Comparison of ENCODE assay signal across 19 mouse cellular contexts in the genomic region with DNA sequence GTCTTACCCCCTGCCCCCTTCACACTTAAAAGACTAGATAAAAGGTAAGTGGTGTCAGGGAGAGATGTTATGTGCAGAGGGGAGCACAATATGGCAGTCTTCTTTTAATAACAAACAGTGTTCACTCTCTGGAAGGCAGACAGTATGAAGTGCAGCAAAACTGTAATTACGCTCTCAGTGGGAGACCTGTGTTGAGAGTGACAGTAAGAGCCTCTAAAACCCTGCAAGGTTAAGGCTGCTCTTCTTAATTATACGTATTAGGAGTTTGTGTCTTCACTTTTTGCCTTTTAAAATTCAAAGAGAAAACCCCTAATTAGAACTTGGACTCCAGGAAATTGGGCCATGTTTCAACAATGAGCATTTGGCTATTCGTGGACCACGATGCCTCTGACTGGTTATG.
DNase-seq lines count a peak whose midpoint lies in the region; ATAC-seq and TF ChIP-seq lines count a peak whose summit lies in the region.
"Had no signal": no experiment of that assay in that cellular context is flagged by ENCODE, and none has a peak within 500 bp of the region (broad histone marks: within the 10 kb centered on the region; RNA-seq: fewer than 3 reads in every experiment).

No protein-coding gene starts in this region.

- H3K27me3 ChIP-seq in neural tube, embryonic 13.5 days, result no peaks in the 10 kb centered on the region
- no peaks in the 10 kb centered on the region for H3K27me3 ChIP-seq in forebrain, postnatal 0 days (ENCODE audit: insufficient read depth, low read length)
- H3K27me3 ChIP-seq: embryonic facial prominence, embryonic 12.5 days; hindbrain, embryonic 13.5 days; Patski had no signal

- 49% methylated on average over 4 of the region's 4 CpGs for WGBS in neural tube, embryonic 13.5 days
- WGBS in forebrain, postnatal 0 days, result 21% methylated on average over 4 of the region's 4 CpGs

- H3K4me1 ChIP-seq in neural tube, embryonic 13.5 days (replicated peaks), result no peaks in the 10 kb centered on the region; the same call in 1 of the 2 replicates
- peaks cover 7% of the 10 kb centered on the region for H3K4me1 ChIP-seq in embryonic fibroblast, embryonic 13.5 days (ENCODE audit: control insufficient read depth, insufficient read depth, low read length)
- H3K4me1 ChIP-seq in forebrain, postnatal 0 days (ENCODE audit: insufficient read depth), result 0 out of 2 replicates have a peak, but pooled peaks cover 5% of the 10 kb centered on the region
- H3K4me1 ChIP-seq: heart, embryonic 10.5 days; hindbrain, embryonic 13.5 days had no signal

- H3K36me3 ChIP-seq in neural tube, embryonic 13.5 days, result no peaks in the 10 kb centered on the region
- H3K36me3 ChIP-seq in forebrain, postnatal 0 days (ENCODE audit: insufficient read depth), result no peaks in the 10 kb centered on the region
- H3K36me3 ChIP-seq: embryonic facial prominence, embryonic 12.5 days; heart, embryonic 10.5 days; hindbrain, embryonic 13.5 days had no signal

- no peak for DNase-seq in cerebellum, adult 9-11 months
- DNase-seq in neural tube, embryonic 10.5 days (ENCODE audit: extremely low spot score, low spot score), result no peak
- DNase-seq in forebrain, postnatal 0 days, result peak; percentile 21
- DNase-seq in urinary bladder, postnatal 4 days (ENCODE audit: low spot score in 2 of 2), result no peak
- no peak for DNase-seq in left cerebral cortex, adult 8-10 months (ENCODE audit: low spot score in 2 of 2)
- DNase-seq: adrenal gland, adult 2 months; adrenal gland, postnatal 25 days; cerebellum, adult 18-20 months; gastrocnemius, postnatal 10 days; heart, adult 18-20 months; heart, postnatal 10 days had no signal

- no peak overlapping the region for H3K27ac ChIP-seq in neural tube, embryonic 13.5 days (replicated peaks)
- H3K27ac ChIP-seq in embryonic fibroblast, embryonic 13.5 days (ENCODE audit: insufficient read depth, low read length), result peak overlapping the region; percentile 64; the same call in 1 of the 2 replicates
- H3K27ac ChIP-seq in forebrain, postnatal 0 days (ENCODE audit: low read depth, low read length), result no peak overlapping the region
- H3K27ac ChIP-seq: embryonic facial prominence, embryonic 12.5 days; heart, embryonic 10.5 days; hindbrain, embryonic 13.5 days; hindbrain, postnatal 0 days had no signal

- H3K4me2 ChIP-seq in neural tube, embryonic 13.5 days, result no peak overlapping the region
- no peak overlapping the region for H3K4me2 ChIP-seq in forebrain, postnatal 0 days (ENCODE audit: low read depth)
- H3K4me2 ChIP-seq: embryonic facial prominence, embryonic 12.5 days; hindbrain, embryonic 13.5 days had no signal

- no peaks in the 10 kb centered on the region for H3K9me3 ChIP-seq in neural tube, embryonic 13.5 days
- no peaks in the 10 kb centered on the region for H3K9me3 ChIP-seq in forebrain, postnatal 0 days (ENCODE audit: low read length)
- H3K9me3 ChIP-seq: embryonic facial prominence, embryonic 12.5 days; heart, embryonic 10.5 days; hindbrain, embryonic 13.5 days had no signal

- TF ChIP-seq POLR2A in embryonic fibroblast, embryonic 13.5 days (IDR thresholded peaks at IDR 0.05; ENCODE audit: low read depth, low read length), result no peak

- H3K9ac ChIP-seq in neural tube, embryonic 13.5 days, result no peak overlapping the region
- no peak overlapping the region for H3K9ac ChIP-seq in forebrain, postnatal 0 days
- H3K9ac ChIP-seq: embryonic facial prominence, embryonic 12.5 days; hindbrain, embryonic 13.5 days had no signal

- no peak for TF ChIP-seq CTCF in embryonic fibroblast, embryonic 13.5 days (IDR thresholded peaks at IDR 0.05; ENCODE audit: borderline replicate concordance, insufficient read depth, low read length)
- no peak for TF ChIP-seq CTCF in forebrain, postnatal 0 days (IDR thresholded peaks at IDR 0.05; ENCODE audit: low read depth)

- H3K4me3 ChIP-seq in neural tube, embryonic 13.5 days, result no peak overlapping the region
- H3K4me3 ChIP-seq in embryonic fibroblast, embryonic 13.5 days (ENCODE audit: insufficient read depth, low read length), result no peak overlapping the region
- H3K4me3 ChIP-seq in forebrain, postnatal 0 days (ENCODE audit: low read depth, low read length), result no peak overlapping the region
- H3K4me3 ChIP-seq: embryonic facial prominence, embryonic 12.5 days; heart, embryonic 10.5 days; hindbrain, embryonic 13.5 days had no signal

- 0 out of 2 replicates have a peak, but pooled peaks have one; percentile 40 for ATAC-seq in cerebellum, adult (ENCODE audit: insufficient number of reproducible peaks, low FRiP score, low TSS enrichment)
- 0 out of 2 replicates have a peak, but pooled peaks have one; percentile 56 for ATAC-seq in neural tube, embryonic 13.5 days (ENCODE audit: low read depth)
- peak; percentile 61; the same call in 1 of the 2 replicates for ATAC-seq in forebrain, postnatal 0 days
- ATAC-seq: hindbrain, postnatal 0 days; Patski had no signal
